Mouse (Mus musculus) liver, embryonic 16.5 days (tissue): ENCODE data around the gene Thpo. TPM values are rescaled to one million over a fixed set of nuclear protein-coding genes. Genes with fewer than 3 reads are reported as not detected.

Experiments used
- ATAC-seq: fragments of 200-750 bp; cut with Nextera tagmentation; 2 replicates; pipeline ENCODE4 v1.8.0; 2017; ENCODE audit warnings: low read depth, mild to moderate bottlenecking, moderate number of reproducible peaks, moderate library complexity
- H3K27ac ChIP-seq: fragments of 300-500 bp; sonication (generic); 2 replicates; pipeline ENCODE4 v1.5.1; 2014; ENCODE audit warnings: mild to moderate bottlenecking, low read length
- H3K27me3 ChIP-seq: fragments of 300-500 bp; sonication (generic); 2 replicates; pipeline ENCODE4 v1.6.1; 2014; ENCODE audit warnings: low read depth, low read length, mixed read lengths; ENCODE audit not compliant: control insufficient read depth, insufficient read depth
- H3K36me3 ChIP-seq: fragments of 300-500 bp; sonication (generic); 2 replicates; pipeline ENCODE4 v1.6.1; 2014; ENCODE audit warnings: mild to moderate bottlenecking; ENCODE audit not compliant: control insufficient read depth, insufficient read depth
- H3K4me1 ChIP-seq: fragments of 300-500 bp; sonication (generic); 2 replicates; pipeline ENCODE4 v1.6.1; 2014; ENCODE audit warnings: low read depth, low read length, mixed read lengths; ENCODE audit not compliant: control insufficient read depth
- H3K4me2 ChIP-seq: fragments of 300-500 bp; sonication (generic); 2 replicates; pipeline ENCODE4 v1.6.1; 2014; ENCODE audit warnings: low read depth, low read length, mixed read lengths
- H3K4me3 ChIP-seq: fragments of 300-500 bp; sonication (generic); 2 replicates; pipeline ENCODE4 v1.5.1; 2014; ENCODE audit warnings: low read depth, mild to moderate bottlenecking, low read length
- H3K9ac ChIP-seq: fragments of 300-500 bp; sonication (generic); 2 replicates; pipeline ENCODE4 v1.6.1; 2014; ENCODE audit warnings: low read depth, low read length
- H3K9me3 ChIP-seq: fragments of 300-500 bp; sonication (generic); replicated peaks from 2 replicates; pipeline ENCODE4 v1.6.1; 2016; ENCODE audit warnings: low read length; ENCODE audit not compliant: control insufficient read depth
- WGBS: fragments of 180-500 bp; shearing (Covaris S2); extraction: QIAGEN DNeasy Blood & Tissue Kit; methylation state at CpG from one replicate; pipeline ENCODE4 v1.1.7; 2014; ENCODE audit not compliant: insufficient replicate concordance; 5-methylcytosine and 5-hydroxymethylcytosine counted together
- polyA plus RNA-seq: library from polyadenylated mRNA; unstranded; fragments of >200 nt; fragmentation: Nextera tagmentation; extraction: Ambion mirVana; gene quantifications from 2 replicates; pipeline ENCODE4 v1.2.1, GENCODE M21; 2015

Thpo gene
- polyA plus RNA-seq, 1 experiment from 2014 or later: 6.1 TPM

GRCm38 (mm10) chr16:20750518-20750917, 16.2 kb upstream of the Thpo start:
- Histone ChIP-seq H3K9ac (no peak overlapping the region), H3K4me1 (no peaks in the 10 kb centered on the region), H3K9me3 (no peaks in the 10 kb centered on the region), H3K36me3 (no peaks in the 10 kb centered on the region), H3K27me3 (no peaks in the 10 kb centered on the region), H3K4me3 (no peak overlapping the region), H3K4me2 (no peak overlapping the region), H3K27ac (no peak overlapping the region)
- 42% methylated on average over 8 of the region's 8 CpGs for WGBS
- no peak for ATAC-seq

GRCm38 (mm10) chr16:20746641-20747040, 12.3 kb upstream of the Thpo start:
- WGBS: 56% methylated on average over 6 of the region's 6 CpGs
- Histone ChIP-seq H3K4me3 (no peak overlapping the region), H3K27ac (no peak overlapping the region), H3K4me2 (no peak overlapping the region), H3K27me3 (no peaks in the 10 kb centered on the region), H3K36me3 (no peaks in the 10 kb centered on the region), H3K9ac (no peak overlapping the region), H3K4me1 (no peaks in the 10 kb centered on the region), H3K9me3 (no peaks in the 10 kb centered on the region)
- ATAC-seq: no peak

DNA sequence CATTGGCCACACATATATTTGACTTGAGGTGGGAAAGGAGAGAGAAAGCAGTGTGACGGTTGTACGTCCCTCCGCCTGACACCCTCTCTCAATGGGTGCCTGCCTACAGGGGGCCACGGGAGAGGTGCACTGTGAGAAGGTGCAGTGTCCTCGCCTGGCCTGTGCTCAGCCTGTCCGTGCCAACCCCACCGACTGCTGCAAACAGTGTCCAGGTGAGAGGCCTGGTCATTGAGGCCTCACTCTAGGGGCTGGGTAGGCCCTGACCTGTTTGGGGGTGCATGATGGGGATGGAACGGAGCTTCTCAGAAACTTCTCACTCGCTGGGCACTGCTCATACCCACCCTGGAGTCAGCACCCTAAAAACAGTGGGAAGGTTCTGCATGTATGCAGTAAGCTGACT, 5.5 kb upstream of the Thpo start:
- Histone ChIP-seq H3K4me1 (no peaks in the 10 kb centered on the region), H3K27ac (no peak overlapping the region), H3K9ac (no peak overlapping the region), H3K9me3 (no peaks in the 10 kb centered on the region), H3K4me2 (no peak overlapping the region), H3K36me3 (no peaks in the 10 kb centered on the region), H3K4me3 (no peak overlapping the region), H3K27me3 (peaks cover 14% of the 10 kb centered on the region)
- ATAC-seq: no peak
- 72% methylated on average over 9 of the region's 9 CpGs for WGBS

DNA sequence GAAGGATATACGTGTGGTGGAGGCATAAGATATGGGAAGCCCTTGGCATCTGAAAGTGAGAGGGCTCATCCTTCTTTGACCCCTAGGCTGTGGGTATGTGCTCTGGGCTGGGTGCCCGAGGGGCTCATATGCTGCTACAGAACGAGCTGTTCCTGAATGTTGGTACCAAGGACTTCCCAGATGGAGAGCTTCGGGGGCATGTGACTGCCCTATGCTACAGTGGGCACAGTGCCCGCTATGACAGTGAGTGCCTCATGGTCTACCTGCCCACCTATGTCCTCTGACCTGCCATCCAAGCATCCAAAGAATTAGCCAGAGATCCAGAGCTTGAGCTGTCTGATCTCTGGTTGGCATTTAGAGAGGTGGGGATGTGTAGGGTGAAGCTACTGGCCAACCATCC, 2.5 kb upstream of the Thpo start:
- no peak overlapping the region for H3K4me3 ChIP-seq
- H3K27me3 ChIP-seq: peaks cover 44% of the 10 kb centered on the region
- H3K4me2 ChIP-seq: no peak overlapping the region
- no peak overlapping the region for H3K27ac ChIP-seq
- no peak overlapping the region for H3K9ac ChIP-seq
- no peaks in the 10 kb centered on the region for H3K36me3 ChIP-seq
- H3K4me1 ChIP-seq: no peaks in the 10 kb centered on the region
- no peaks in the 10 kb centered on the region for H3K9me3 ChIP-seq
- 55% methylated on average over 5 of the region's 5 CpGs for WGBS
- ATAC-seq: no peak

DNA sequence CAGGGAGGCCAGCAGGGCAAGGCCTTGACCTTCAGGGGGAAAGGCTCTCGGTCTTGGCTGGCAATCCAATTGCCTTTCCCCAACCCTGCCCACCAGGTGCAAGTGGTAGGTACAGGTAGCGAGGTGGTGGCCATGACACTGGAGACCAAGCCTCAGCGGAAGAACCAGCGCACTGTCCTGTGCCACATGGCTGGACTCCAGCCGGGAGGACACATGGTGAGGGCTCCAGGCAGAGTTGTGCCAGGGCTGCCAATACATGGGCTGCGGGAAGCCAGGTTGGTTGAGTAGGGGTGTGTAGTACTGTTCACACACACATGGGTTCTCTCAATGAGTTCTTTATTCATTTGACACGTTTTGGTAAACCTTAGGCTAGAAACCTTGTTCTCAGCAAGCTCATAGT, 1.9 kb upstream of the Thpo start:
- no peak for ATAC-seq
- Histone ChIP-seq H3K36me3 (no peaks in the 10 kb centered on the region), H3K4me1 (no peaks in the 10 kb centered on the region), H3K9me3 (no peaks in the 10 kb centered on the region), H3K27ac (no peak overlapping the region), H3K27me3 (peaks cover 51% of the 10 kb centered on the region), H3K9ac (no peak overlapping the region), H3K4me2 (no peak overlapping the region), H3K4me3 (no peak overlapping the region)
- 64% methylated on average over 7 of the region's 7 CpGs for WGBS

DNA sequence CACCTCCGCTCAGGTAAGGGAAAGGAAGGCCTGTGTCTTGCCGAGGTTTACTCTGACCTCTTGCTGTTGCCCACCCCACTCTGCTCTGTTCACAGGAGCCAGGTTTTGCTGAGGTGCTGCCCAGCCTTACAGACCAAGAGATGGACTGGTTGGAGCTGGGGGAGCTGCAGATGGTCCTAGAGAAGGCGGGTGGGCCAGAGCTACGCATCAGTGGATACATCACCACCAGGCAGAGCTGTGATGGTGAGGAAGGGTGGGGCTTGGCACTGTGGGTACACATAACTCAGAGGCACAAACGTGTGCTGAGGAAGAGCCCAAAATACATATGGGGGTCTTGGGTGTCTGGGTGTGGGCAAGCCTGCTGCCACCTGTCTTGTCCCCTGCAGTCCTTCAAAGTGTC, 1.3 kb upstream of the Thpo start:
- Histone ChIP-seq H3K4me3 (no peak overlapping the region), H3K4me1 (no peaks in the 10 kb centered on the region), H3K4me2 (no peak overlapping the region), H3K9me3 (no peaks in the 10 kb centered on the region), H3K27me3 (peaks cover 52% of the 10 kb centered on the region), H3K36me3 (no peaks in the 10 kb centered on the region), H3K9ac (no peak overlapping the region), H3K27ac (no peak overlapping the region)
- no peak for ATAC-seq
- 54% methylated on average over 5 of the region's 5 CpGs for WGBS

DNA sequence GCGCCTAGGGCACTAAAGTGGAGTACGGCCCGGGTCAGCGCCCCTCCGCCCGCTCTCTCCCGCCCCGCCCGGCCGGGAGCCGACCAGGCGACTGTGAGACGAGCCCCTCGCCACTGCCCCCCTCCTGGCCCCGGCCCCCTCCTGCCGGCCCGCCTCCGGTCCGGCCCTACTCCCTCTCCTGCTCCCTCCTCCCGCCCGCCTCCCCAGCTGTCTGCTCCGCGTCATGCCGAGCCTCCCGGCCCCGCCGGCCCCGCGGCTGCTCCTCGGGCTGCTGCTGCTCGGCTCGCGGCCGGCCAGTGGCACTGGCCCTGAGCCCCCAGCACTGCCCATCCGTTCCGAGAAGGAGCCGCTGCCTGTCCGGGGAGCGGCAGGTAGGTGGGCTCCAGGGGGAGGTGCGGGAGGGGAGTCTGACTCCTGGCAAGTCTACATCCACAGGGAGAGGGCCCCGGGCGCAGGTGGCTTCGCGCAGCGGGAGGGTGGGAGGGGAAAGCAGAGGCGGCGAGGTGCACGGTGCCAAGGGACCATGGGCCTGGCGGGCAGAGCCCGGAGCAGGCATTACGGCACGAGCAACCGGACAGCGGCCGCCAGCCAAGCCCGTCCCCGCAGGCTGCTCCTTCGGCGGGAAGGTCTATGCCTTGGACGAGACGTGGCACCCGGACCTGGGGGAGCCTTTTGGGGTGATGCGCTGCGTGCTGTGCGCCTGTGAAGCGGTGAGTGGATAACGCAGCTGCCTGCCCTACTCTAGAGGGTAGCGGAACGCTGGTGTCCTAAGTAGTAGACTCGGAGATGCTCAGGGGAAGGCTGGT, 1.2 kb downstream of the Thpo start, which contains the start of gene Chrd:
Gene Chrd, plus strand, starts transcription at position 203 of the 806 bp plus-strand sequence.
- peaks cover 56% of the 10 kb centered on the region for H3K27me3 ChIP-seq

DNA sequence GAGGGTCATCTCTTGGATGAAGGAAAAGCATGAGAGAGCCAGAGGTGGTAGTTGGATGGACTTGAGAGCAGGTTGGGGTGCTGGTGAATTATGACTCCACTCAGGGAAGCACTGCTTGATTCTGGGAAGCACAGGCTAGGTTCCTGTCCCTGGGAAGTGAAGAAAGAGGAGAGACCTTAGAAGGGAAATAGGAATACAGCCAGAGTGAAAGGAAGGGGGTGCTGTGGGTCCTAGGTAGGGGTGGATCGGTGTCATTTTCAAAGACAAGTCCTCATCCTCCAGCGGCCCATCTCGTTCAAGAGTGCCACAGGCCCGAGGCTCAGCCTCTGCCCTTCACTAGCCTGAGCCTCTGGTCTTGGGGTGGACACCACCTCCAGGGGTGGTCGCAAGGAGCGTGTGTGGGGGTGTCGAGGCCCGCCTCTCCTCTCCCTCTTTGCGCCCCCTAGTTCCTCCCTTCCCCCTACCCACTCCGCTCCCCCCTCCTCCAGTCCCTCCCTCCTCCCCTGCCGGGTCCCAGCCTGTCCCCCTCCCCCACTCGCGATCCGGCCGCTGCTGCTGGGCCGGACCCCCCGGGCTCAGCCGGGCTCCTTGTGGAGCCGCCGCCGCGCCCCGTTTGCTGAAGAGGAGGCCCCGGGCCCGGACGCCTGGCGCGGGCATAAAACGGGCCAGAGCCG, 1.9 kb downstream of the Thpo start:
- no peaks in the 10 kb centered on the region for H3K4me1 ChIP-seq
- H3K4me2 ChIP-seq: peak overlapping the region; percentile 61
- peak overlapping the region; percentile 49 for H3K4me3 ChIP-seq
- no peak overlapping the region for H3K27ac ChIP-seq
- 3% methylated on average over 26 of the region's 30 CpGs for WGBS
- H3K36me3 ChIP-seq: no peaks in the 10 kb centered on the region
- no peaks in the 10 kb centered on the region for H3K9me3 ChIP-seq
- no peak for ATAC-seq
- H3K9ac ChIP-seq: peak overlapping the region; percentile 51
- H3K27me3 ChIP-seq: peaks cover 56% of the 10 kb centered on the region

More for the DNA sequence above, 1.2 kb downstream of the Thpo start, which contains the start of gene Chrd:
- Histone ChIP-seq H3K4me3 (peak within 1 kb of the TSS; percentile 49), H3K36me3 (no peaks in the 10 kb centered on the region), H3K4me1 (no peaks in the 10 kb centered on the region), H3K9me3 (no peaks in the 10 kb centered on the region), H3K9ac (peak within 1 kb of the TSS; percentile 51), H3K27ac (no peak within 1 kb of the TSS), H3K4me2 (peak within 1 kb of the TSS; percentile 61)
- WGBS: 2% methylated on average over 55 of the region's 70 CpGs
- peak; percentile 37 for ATAC-seq

DNA sequence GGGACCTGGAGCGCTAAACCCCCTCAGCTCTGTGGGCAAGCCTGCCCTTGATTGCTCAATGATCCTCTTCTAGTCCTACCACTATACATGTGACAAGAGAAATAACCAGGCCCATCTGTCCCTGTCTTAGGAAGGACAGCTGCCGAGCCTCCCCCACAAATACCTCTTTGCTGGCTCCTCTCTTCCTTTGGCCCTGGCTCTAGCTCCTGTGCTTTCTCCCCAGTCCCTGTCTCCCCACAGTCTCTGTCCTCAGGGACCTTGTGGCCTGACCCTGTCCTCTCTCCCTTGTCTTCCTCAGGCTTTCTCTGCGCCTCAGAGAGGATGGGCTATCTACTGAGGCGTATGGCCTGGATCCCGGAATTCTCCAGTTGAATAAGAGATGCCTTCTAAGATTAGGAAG, 2.6 kb downstream of the Thpo start:
- peaks cover 56% of the 10 kb centered on the region for H3K27me3 ChIP-seq
- no peaks in the 10 kb centered on the region for H3K4me1 ChIP-seq
- H3K27ac ChIP-seq: no peak overlapping the region
- WGBS: 45% methylated on average over 5 of the region's 5 CpGs
- H3K4me3 ChIP-seq: no peak overlapping the region
- no peaks in the 10 kb centered on the region for H3K9me3 ChIP-seq
- no peaks in the 10 kb centered on the region for H3K36me3 ChIP-seq
- ATAC-seq: no peak
- H3K9ac ChIP-seq: no peak overlapping the region
- H3K4me2 ChIP-seq: no peak overlapping the region
